Mouse (Mus musculus) thymus, adult 2 months (tissue): ENCODE measurements around the gene Ccdc33. TPM values are rescaled to one million over a fixed set of nuclear protein-coding genes. Genes with fewer than 3 reads are reported as not detected.
A peak's percentile ranks its signal among the peaks of the same experiment; 100 is the strongest.

ENCODE experiments used
- DNase-seq: peaks from one replicate; pipeline ENCODE4 v3.0.0; 2021
- H3K27ac ChIP-seq: fragments of 200-500 bp; 2 replicates; pipeline ENCODE4 v1.5.1; 2012; ENCODE audit warnings: low read length, control low read depth; ENCODE audit not compliant: control insufficient read depth, insufficient read depth
- H3K27me3 ChIP-seq: fragments of 200-500 bp; 2 replicates; pipeline ENCODE4 v1.6.1; 2012; ENCODE audit warnings: mild to moderate bottlenecking, low read length, moderate library complexity, mixed read lengths; ENCODE audit not compliant: control insufficient read depth, insufficient read depth
- H3K36me3 ChIP-seq: fragments of 200-500 bp; 2 replicates; pipeline ENCODE4 v1.6.1; 2012; ENCODE audit warnings: mild to moderate bottlenecking, low read length, moderate library complexity; ENCODE audit not compliant: control insufficient read depth, insufficient read depth
- H3K4me1 ChIP-seq: fragments of 200-500 bp; replicated peaks from 2 replicates; pipeline ENCODE4 v1.6.1; 2012; ENCODE audit warnings: low read length; ENCODE audit not compliant: control insufficient read depth, insufficient read depth
- H3K4me3 ChIP-seq: fragments of 200-500 bp; 2 replicates; pipeline ENCODE4 v1.5.1; 2012; ENCODE audit warnings: mild to moderate bottlenecking, low read length, control low read depth, moderate library complexity; ENCODE audit not compliant: control insufficient read depth, insufficient read depth
- CTCF ChIP-seq: fragments of 200-500 bp; IDR thresholded peaks from 2 replicates; pipeline ENCODE4 v1.5.1; 2012; ENCODE audit warnings: mild to moderate bottlenecking, control low read depth, low read length, moderate library complexity, borderline replicate concordance; ENCODE audit not compliant: control insufficient read depth, poor library complexity, insufficient read depth; ENCODE audit errors: extremely low read depth
- POLR2A ChIP-seq: fragments of 200-500 bp; IDR thresholded peaks from 2 replicates; pipeline ENCODE4 v1.6.1; 2012; ENCODE audit warnings: mild to moderate bottlenecking, low read length, control low read depth, moderate library complexity; ENCODE audit not compliant: control insufficient read depth, poor library complexity, insufficient read depth; ENCODE audit errors: extremely low read depth
- WGBS: fragments of 180-500 bp; shearing (Covaris S2); methylation state at CpG from one replicate; pipeline ENCODE4 v1.1.7; 2018; 5-methylcytosine and 5-hydroxymethylcytosine counted together
- polyA plus RNA-seq: library from polyadenylated mRNA; depleted of rRNA; stranded (reverse); fragments of >200 nt; gene quantifications from 2 replicates; pipeline ENCODE4 v1.2.3, GENCODE M21; 2012

Gene Ccdc33
- polyA plus RNA-seq, 1 experiment: 1.2 TPM

DNA sequence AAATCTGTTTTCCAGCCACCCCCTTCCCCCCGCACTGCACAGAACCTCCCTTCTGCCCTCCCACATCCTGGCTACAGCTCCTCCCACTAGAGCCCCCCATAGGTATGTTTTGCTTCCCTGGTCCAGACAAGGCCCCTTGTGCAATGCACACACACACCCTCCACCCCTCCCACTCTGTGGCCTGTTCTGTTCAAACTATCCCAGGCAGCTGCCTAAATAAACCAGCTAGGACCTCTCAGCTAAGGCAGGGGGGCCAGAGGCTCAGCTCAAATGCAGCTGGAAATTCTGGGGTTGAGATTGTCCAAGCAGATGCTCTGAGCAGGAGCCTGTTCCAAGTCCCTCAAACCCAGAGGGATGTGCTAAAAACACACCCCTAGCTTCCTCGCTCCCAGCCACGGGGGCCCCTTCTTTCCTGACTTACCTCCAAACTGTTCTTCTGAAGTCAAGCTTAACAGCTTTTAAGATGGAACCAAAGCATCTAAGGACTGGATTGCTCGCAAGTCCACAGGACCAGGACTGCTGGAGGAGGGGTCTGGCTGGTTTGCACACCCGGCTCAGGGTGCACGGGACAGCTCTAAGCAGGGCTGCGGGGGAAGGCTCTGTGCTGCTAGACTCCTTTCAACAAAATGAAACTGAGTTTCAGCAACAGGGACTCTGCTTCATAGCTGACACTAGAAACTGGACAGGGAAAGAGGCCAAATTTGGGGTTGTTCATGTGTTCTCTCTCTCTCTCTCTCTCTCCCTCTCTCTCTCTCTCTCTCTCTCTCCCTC is 40.1 kb upstream of the Ccdc33 start:
- H3K27me3 ChIP-seq: no peaks in the 10 kb centered on the region
- no peak overlapping the region for H3K27ac ChIP-seq
- TF ChIP-seq CTCF (no peak), POLR2A (no peak)
- DNase-seq: no peak
- 53% methylated on average over 7 of the region's 7 CpGs for WGBS
- H3K4me1 ChIP-seq: no peaks in the 10 kb centered on the region
- no peaks in the 10 kb centered on the region for H3K36me3 ChIP-seq
- no peak overlapping the region for H3K4me3 ChIP-seq

GRCm38 (mm10) chr9:58157838-58158237 is 39.2 kb upstream of the Ccdc33 start:
- H3K27me3 ChIP-seq: no peaks in the 10 kb centered on the region
- no peak for DNase-seq
- no peak overlapping the region for H3K27ac ChIP-seq
- WGBS: 93% methylated on average over 13 of the region's 13 CpGs
- H3K4me3 ChIP-seq: no peak overlapping the region
- no peak for TF ChIP-seq POLR2A
- no peak for TF ChIP-seq CTCF
- H3K36me3 ChIP-seq: no peaks in the 10 kb centered on the region
- H3K4me1 ChIP-seq: no peaks in the 10 kb centered on the region

DNA sequence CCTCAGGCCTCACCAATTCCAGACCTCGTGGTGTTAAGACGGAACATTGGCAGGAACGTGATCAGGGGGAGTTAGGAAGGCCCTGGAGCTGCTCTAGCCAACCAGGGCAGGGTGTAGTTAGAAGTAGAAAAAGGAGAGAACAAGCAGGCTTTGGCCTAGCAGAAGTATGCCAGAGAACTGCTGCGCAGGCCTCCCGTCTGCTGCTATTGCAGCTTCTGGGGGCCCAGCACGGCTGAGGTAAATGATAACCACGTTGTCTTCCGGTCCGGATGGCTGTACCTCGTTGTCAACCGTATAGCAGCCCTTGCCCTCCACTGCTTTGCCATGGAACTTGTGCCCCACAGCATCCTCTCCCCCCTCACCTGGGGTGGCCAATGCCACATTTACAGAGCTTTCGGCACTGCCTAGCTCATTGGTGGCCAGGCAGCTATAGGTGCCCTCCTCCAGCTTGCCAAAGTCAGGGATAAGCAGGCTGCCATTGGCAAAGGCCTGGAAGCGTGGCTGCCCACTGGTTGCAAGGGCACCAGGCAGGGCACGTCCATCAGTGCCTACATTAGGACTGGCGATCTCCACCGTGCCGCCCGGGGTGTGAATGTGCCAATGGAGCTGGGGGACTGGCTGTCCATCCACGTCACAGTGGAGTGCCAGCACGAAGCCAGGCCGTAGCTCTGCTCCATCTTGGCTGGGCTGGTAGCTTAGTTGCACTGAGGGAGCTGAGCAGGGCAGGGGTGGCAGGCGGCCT is 38.4 kb upstream of the Ccdc33 start:
- Histone ChIP-seq H3K4me3 (no peak overlapping the region), H3K27me3 (no peaks in the 10 kb centered on the region), H3K4me1 (no peaks in the 10 kb centered on the region), H3K27ac (no peak overlapping the region), H3K36me3 (no peaks in the 10 kb centered on the region)
- WGBS: 90% methylated on average over 22 of the region's 22 CpGs
- no peak for DNase-seq
- TF ChIP-seq CTCF (no peak), POLR2A (no peak)

DNA sequence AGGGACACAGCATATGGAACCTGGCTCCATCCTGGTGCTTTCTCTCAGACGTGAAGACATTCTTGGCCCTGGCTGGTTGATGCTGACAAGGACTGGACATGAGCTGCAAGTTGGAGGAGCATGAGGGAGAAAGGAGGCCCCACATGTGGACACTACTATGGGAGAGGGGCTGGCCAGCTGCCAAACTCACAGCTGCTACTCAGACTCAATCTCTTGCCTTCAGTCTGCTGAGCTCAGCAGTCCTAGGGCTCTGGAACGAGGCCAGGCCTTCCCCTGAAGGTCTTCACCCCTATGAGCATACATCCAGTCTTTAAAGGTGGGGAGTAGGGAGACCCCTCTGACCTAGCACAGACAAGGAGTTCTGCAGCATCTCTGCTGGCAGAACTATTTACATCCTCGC is 36.7 kb upstream of the Ccdc33 start:
- DNase-seq: no peak

DNA sequence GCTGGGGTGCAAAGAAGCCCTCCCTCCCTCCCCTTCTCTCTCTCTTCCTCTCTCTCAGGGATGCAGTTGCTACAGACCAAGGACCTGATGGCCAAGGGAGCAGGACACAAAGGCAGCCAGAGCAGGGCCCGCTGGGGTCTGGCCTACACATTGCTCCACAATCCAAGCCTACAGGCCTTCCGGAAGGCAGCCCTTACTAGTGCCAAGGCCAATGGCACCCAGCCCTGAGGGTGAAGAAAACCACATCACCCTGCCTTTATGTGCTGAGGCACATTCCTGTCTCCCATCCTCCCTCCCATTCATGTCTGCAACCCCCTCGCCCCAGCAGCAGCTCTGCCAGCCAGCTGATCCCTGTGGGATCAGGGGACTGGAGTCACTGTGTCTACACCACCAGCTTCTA is 34.5 kb upstream of the Ccdc33 start:
- WGBS: 80% methylated on average over 3 of the region's 3 CpGs
- Histone ChIP-seq H3K4me3 (no peak overlapping the region), H3K36me3 (no peaks in the 10 kb centered on the region), H3K27me3 (no peaks in the 10 kb centered on the region), H3K4me1 (no peaks in the 10 kb centered on the region), H3K27ac (no peak overlapping the region)
- no peak for TF ChIP-seq CTCF
- DNase-seq: no peak

More for the DNA sequence above, 36.7 kb upstream of the Ccdc33 start:
- WGBS: 85% methylated on average over 3 of the region's 3 CpGs
- no peaks in the 10 kb centered on the region for H3K27me3 ChIP-seq
- no peaks in the 10 kb centered on the region for H3K36me3 ChIP-seq
- H3K4me3 ChIP-seq: no peak overlapping the region
- no peak overlapping the region for H3K27ac ChIP-seq
- no peaks in the 10 kb centered on the region for H3K4me1 ChIP-seq
- no peak for TF ChIP-seq POLR2A
- no peak for TF ChIP-seq CTCF

DNA sequence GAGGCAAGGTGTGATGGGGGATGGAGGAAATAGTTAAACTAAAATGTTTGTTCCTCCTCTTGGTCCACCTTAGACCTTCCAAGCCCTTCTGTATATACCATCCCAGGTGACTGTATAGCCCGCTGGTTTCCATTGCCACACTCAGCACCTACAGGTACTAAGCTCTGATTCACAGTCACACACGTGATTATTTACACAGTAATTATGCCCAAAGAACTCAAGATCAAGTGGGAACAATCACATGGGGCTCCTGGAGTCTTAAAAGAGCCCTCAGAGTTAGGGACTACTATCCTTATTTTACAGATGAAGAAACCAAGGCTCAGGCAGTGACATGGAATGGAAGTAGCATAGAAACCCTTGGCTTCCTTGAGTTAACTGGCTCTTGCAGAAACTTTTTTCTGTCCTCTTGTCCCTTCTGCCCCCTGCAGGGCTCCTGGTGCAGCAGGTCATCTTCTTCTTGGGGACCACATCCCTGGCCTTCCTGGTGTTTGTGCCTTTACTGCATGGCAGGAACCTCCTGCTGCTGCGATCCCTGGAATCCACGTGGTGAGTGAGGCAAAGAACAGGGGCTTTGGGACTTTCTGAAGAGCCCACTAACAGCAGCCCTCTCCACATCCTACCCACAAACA is 32.2 kb upstream of the Ccdc33 start:
- Histone ChIP-seq H3K4me1 (no peaks in the 10 kb centered on the region), H3K36me3 (no peaks in the 10 kb centered on the region), H3K27me3 (no peaks in the 10 kb centered on the region), H3K4me3 (no peak overlapping the region), H3K27ac (no peak overlapping the region)
- TF ChIP-seq CTCF (no peak), POLR2A (no peak)
- WGBS: 76% methylated on average over 4 of the region's 4 CpGs
- DNase-seq: peak; percentile 23
